Mouse (Mus musculus) thymus, adult 2 months (tissue): ENCODE data around the gene Trak1. TPM values are rescaled to one million over a fixed set of nuclear protein-coding genes. Genes with fewer than 3 reads are reported as not detected.

ENCODE experiments used
- DNase-seq: peaks from one replicate; pipeline ENCODE4 v3.0.0; 2021
- H3K27ac ChIP-seq: fragments of 200-500 bp; 2 replicates; pipeline ENCODE4 v1.5.1; 2012; ENCODE audit warnings: low read length, control low read depth; ENCODE audit not compliant: control insufficient read depth, insufficient read depth
- H3K27me3 ChIP-seq: fragments of 200-500 bp; 2 replicates; pipeline ENCODE4 v1.6.1; 2012; ENCODE audit warnings: mild to moderate bottlenecking, low read length, moderate library complexity, mixed read lengths; ENCODE audit not compliant: control insufficient read depth, insufficient read depth
- H3K36me3 ChIP-seq: fragments of 200-500 bp; 2 replicates; pipeline ENCODE4 v1.6.1; 2012; ENCODE audit warnings: mild to moderate bottlenecking, low read length, moderate library complexity; ENCODE audit not compliant: control insufficient read depth, insufficient read depth
- H3K4me1 ChIP-seq: fragments of 200-500 bp; replicated peaks from 2 replicates; pipeline ENCODE4 v1.6.1; 2012; ENCODE audit warnings: low read length; ENCODE audit not compliant: control insufficient read depth, insufficient read depth
- H3K4me3 ChIP-seq: fragments of 200-500 bp; 2 replicates; pipeline ENCODE4 v1.5.1; 2012; ENCODE audit warnings: mild to moderate bottlenecking, low read length, control low read depth, moderate library complexity; ENCODE audit not compliant: control insufficient read depth, insufficient read depth
- CTCF ChIP-seq: fragments of 200-500 bp; IDR thresholded peaks from 2 replicates; pipeline ENCODE4 v1.5.1; 2012; ENCODE audit warnings: mild to moderate bottlenecking, control low read depth, low read length, moderate library complexity, borderline replicate concordance; ENCODE audit not compliant: control insufficient read depth, poor library complexity, insufficient read depth; ENCODE audit errors: extremely low read depth
- POLR2A ChIP-seq: fragments of 200-500 bp; IDR thresholded peaks from 2 replicates; pipeline ENCODE4 v1.6.1; 2012; ENCODE audit warnings: mild to moderate bottlenecking, low read length, control low read depth, moderate library complexity; ENCODE audit not compliant: control insufficient read depth, poor library complexity, insufficient read depth; ENCODE audit errors: extremely low read depth
- WGBS: fragments of 180-500 bp; shearing (Covaris S2); methylation state at CpG from one replicate; pipeline ENCODE4 v1.1.7; 2018; 5-methylcytosine and 5-hydroxymethylcytosine counted together
- polyA plus RNA-seq: library from polyadenylated mRNA; depleted of rRNA; stranded (reverse); fragments of >200 nt; gene quantifications from 2 replicates; pipeline ENCODE4 v1.2.3, GENCODE M21; 2012

Gene Trak1
- polyA plus RNA-seq, 1 experiment = 96.5 TPM

DNA sequence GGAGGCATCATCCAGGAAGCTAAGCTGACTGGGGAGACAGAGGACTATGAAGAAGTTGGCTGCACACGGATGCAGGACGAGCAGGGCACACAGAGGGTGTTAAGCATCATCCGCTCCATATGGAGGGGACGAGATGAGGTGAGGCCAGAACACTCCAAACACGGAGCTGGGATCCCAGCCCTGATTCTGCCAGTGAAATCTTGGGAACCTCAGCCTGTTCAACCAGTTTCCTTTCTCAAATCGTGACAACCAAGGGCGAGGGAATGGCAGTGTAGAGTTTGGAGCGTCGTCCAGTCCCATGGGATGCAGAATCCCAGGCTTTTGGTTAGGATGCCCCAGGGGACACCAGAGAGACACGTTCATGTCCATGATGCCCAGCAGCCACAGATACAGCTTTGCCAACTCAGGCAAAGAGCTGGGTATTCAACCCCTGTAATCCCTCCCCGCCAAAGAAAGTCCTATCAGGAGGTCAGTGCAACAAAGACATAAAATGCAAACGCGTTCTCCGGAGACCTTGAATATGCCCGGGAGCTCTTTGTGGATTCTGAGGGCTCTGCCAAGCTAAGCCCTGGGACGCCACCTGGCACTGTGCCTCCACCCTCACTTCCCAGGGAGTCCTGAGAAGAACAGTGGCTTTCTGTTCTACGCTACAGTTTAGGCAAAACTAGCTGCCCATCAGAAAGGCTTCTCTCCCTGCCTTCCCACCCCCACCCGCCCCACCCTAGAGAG, 69.0 kb downstream of the Trak1 start:
- 93% methylated on average over 18 of the region's 18 CpGs for WGBS
- Histone ChIP-seq H3K27me3 (no peaks in the 10 kb centered on the region), H3K36me3 (peaks cover 4% of the 10 kb centered on the region; the same call in 1 of the 2 replicates), H3K4me3 (no peak overlapping the region), H3K4me1 (peaks cover 49% of the 10 kb centered on the region), H3K27ac (no peak overlapping the region)
- TF ChIP-seq CTCF (no peak), POLR2A (no peak)
- no peak for DNase-seq

GRCm38 (mm10) chr9:121366864-121367245, 69.6 kb downstream of the Trak1 start:
- DNase-seq = no peak
- Histone ChIP-seq H3K4me1 (peaks cover 49% of the 10 kb centered on the region), H3K4me3 (no peak overlapping the region), H3K36me3 (peaks cover 4% of the 10 kb centered on the region; the same call in 1 of the 2 replicates), H3K27ac (no peak overlapping the region), H3K27me3 (no peaks in the 10 kb centered on the region)
- TF ChIP-seq POLR2A (no peak), CTCF (no peak)
- 88% methylated on average over 12 of the region's 12 CpGs for WGBS

- no peaks in the 10 kb centered on the region for H3K27me3 ChIP-seq
- peaks cover 60% of the 10 kb centered on the region for H3K4me1 ChIP-seq
- 93% methylated on average over 6 of the region's 6 CpGs for WGBS
- H3K4me3 ChIP-seq = no peak overlapping the region
- peaks cover 4% of the 10 kb centered on the region; the same call in 1 of the 2 replicates for H3K36me3 ChIP-seq
- no peak for DNase-seq
- H3K27ac ChIP-seq = no peak overlapping the region
- TF ChIP-seq POLR2A = no peak
- TF ChIP-seq CTCF = no peak
These were observed 72.3 kb downstream of the Trak1 start for GRCm38 (mm10) chr9:121369573-121369972.

- Histone ChIP-seq H3K4me1 (peaks cover 58% of the 10 kb centered on the region), H3K4me3 (peak overlapping the region; percentile 35), H3K27me3 (no peaks in the 10 kb centered on the region), H3K36me3 (no peaks in the 10 kb centered on the region), H3K27ac (peak overlapping the region; percentile 95)
- peak; percentile 68 for DNase-seq
- TF ChIP-seq CTCF = 0 out of 2 replicates have a peak, but pooled peaks have one; percentile 12
- TF ChIP-seq POLR2A = peak; percentile 72
- 4% methylated on average over 18 of the region's 18 CpGs for WGBS
These were observed 74.1 kb downstream of the Trak1 start for GRCm38 (mm10) chr9:121371346-121371891.

- H3K36me3 ChIP-seq = no peaks in the 10 kb centered on the region
- H3K27me3 ChIP-seq = no peaks in the 10 kb centered on the region
- no peak for DNase-seq
- peaks cover 54% of the 10 kb centered on the region for H3K4me1 ChIP-seq
- H3K4me3 ChIP-seq = peak overlapping the region; percentile 13; the same call in 1 of the 2 replicates
- TF ChIP-seq POLR2A (no peak), CTCF (no peak)
- WGBS = 27% methylated on average over 11 of the region's 13 CpGs
- peak overlapping the region; percentile 69 for H3K27ac ChIP-seq
These were observed 74.8 kb downstream of the Trak1 start for GRCm38 (mm10) chr9:121371946-121372646.

- Histone ChIP-seq H3K27ac (no peak overlapping the region), H3K36me3 (no peaks in the 10 kb centered on the region), H3K4me3 (no peak overlapping the region), H3K27me3 (no peaks in the 10 kb centered on the region), H3K4me1 (peaks cover 48% of the 10 kb centered on the region)
- TF ChIP-seq POLR2A = no peak
- no peak for TF ChIP-seq CTCF
- no peak for DNase-seq
- 77% methylated on average over 13 of the region's 13 CpGs for WGBS
These were observed 75.8 kb downstream of the Trak1 start for GRCm38 (mm10) chr9:121373107-121373506.
